Mouse (Mus musculus) kidney, adult 2 months (tissue): ENCODE data around the gene Larp4.

Experiments
- CTCF ChIP-seq: fragments of 200-500 bp; conservative IDR thresholded peaks from 2 replicates; pipeline ENCODE4 v1.5.1; 2011; ENCODE audit warnings: low read depth, mild to moderate bottlenecking, control low read depth, low read length, moderate library complexity, mixed read lengths; ENCODE audit not compliant: insufficient read depth, insufficient read length
- POLR2A ChIP-seq: fragments of 200-500 bp; IDR thresholded peaks from one replicate; pipeline ENCODE4 v1.6.1; 2011; ENCODE audit warnings: low read depth, low read length, control low read depth

GRCm38 (mm10) chr15:99970606-99971005, 741 bp downstream of the Larp4 start:
- TF ChIP-seq CTCF (no peak), POLR2A (no peak)
